Mouse (Mus musculus) myocyte (in vitro differentiated cells): ENCODE results near the gene Cntn4. TPM values are rescaled to one million over a fixed set of nuclear protein-coding genes. Genes with fewer than 3 reads are reported as not detected.

Source experiments
- H3K27me3 ChIP-seq: one replicate; pipeline ENCODE4 v1.6.1; 2011; ENCODE audit not compliant: control insufficient read depth, insufficient read depth, insufficient read length
- H3K36me3 ChIP-seq: one replicate; pipeline ENCODE4 v1.6.1; 2011; ENCODE audit not compliant: control insufficient read depth, insufficient read depth
- H3K4me2 ChIP-seq: one replicate; pipeline ENCODE4 v1.6.1; 2011; ENCODE audit warnings: low read depth, control low read depth
- H3K4me3 ChIP-seq: one replicate; pipeline ENCODE4 v1.5.1; 2011; ENCODE audit warnings: mild to moderate bottlenecking, control low read depth, moderate library complexity
- H3K79me2 ChIP-seq: one replicate; pipeline ENCODE4 v1.6.1; 2011; ENCODE audit not compliant: control insufficient read depth, insufficient read depth
- H3ac ChIP-seq: one replicate; pipeline ENCODE4 v1.6.1; 2011; ENCODE audit not compliant: control insufficient read depth, insufficient read length
- CEBPB ChIP-seq: IDR thresholded peaks from 2 replicates; pipeline ENCODE4 v1.6.1; 2011; ENCODE audit warnings: mild to moderate bottlenecking, moderate library complexity; ENCODE audit not compliant: poor library complexity, insufficient read depth, severe bottlenecking
- E2F4 ChIP-seq: IDR thresholded peaks from one replicate; pipeline ENCODE4 v1.6.1; 2011; ENCODE audit warnings: mild to moderate bottlenecking, control low read depth, moderate library complexity; ENCODE audit not compliant: insufficient read depth
- MAX ChIP-seq: IDR thresholded peaks from one replicate; pipeline ENCODE4 v1.6.1; 2011; ENCODE audit warnings: low read depth, mild to moderate bottlenecking, control low read depth
- MYOD1 ChIP-seq, 3 experiments: IDR thresholded peaks; one replicate each; pipeline ENCODE4 v1.6.1; 2011; ENCODE audit warnings: control low read depth in 2 of 3, low read depth in 2 of 3, mild to moderate bottlenecking in 2 of 3, moderate library complexity in 1 of 3; ENCODE audit not compliant: insufficient read length in 2 of 3, control insufficient read depth in 1 of 3
- MYOG ChIP-seq, 3 experiments: IDR thresholded peaks; one replicate each; pipeline ENCODE4 v1.6.1; 2011; ENCODE audit warnings: control low read depth in 2 of 3, low read depth in 2 of 3, mild to moderate bottlenecking in 2 of 3; ENCODE audit not compliant: insufficient read length in 2 of 3, control insufficient read depth in 1 of 3, insufficient read depth in 1 of 3
- POLR2A ChIP-seq: IDR thresholded peaks from one replicate; pipeline ENCODE4 v1.6.1; 2011; ENCODE audit warnings: low read depth, mild to moderate bottlenecking, control low read depth, moderate library complexity; ENCODE audit not compliant: insufficient read length
- POLR2AphosphoS2 ChIP-seq: IDR thresholded peaks from one replicate; pipeline ENCODE4 v1.6.1; 2011; ENCODE audit warnings: low read depth, control low read depth; ENCODE audit not compliant: insufficient read length
- REST ChIP-seq: IDR thresholded peaks from one replicate; pipeline ENCODE4 v1.6.1; 2011; ENCODE audit warnings: mild to moderate bottlenecking, control low read depth, moderate library complexity; ENCODE audit not compliant: insufficient read depth, insufficient read length
- SRF ChIP-seq: IDR thresholded peaks from one replicate; pipeline ENCODE4 v1.6.1; 2011; ENCODE audit warnings: low read depth; ENCODE audit not compliant: control insufficient read depth, insufficient read length
- TCF12 ChIP-seq: IDR thresholded peaks from one replicate; pipeline ENCODE4 v1.6.1; 2011; ENCODE audit warnings: mild to moderate bottlenecking, control low read depth; ENCODE audit not compliant: poor library complexity, insufficient read depth, severe bottlenecking
- TCF3 ChIP-seq: IDR thresholded peaks from one replicate; pipeline ENCODE4 v1.6.1; 2011; ENCODE audit warnings: low read depth, control low read depth; ENCODE audit not compliant: insufficient read length
- USF1 ChIP-seq: IDR thresholded peaks from one replicate; pipeline ENCODE4 v1.6.1; 2011; ENCODE audit warnings: low read depth, mild to moderate bottlenecking, control low read depth, moderate library complexity
- polyA plus RNA-seq: library from polyadenylated mRNA; unstranded; fragments of >200 nt; fragmentation: generic; extraction: Trizol; gene quantifications from one replicate; pipeline ENCODE4 v1.2.1, GENCODE M21; 2012; ENCODE audit warnings: missing spikeins

The Cntn4 gene
- polyA plus RNA-seq, 1 experiment = not detected

DNA sequence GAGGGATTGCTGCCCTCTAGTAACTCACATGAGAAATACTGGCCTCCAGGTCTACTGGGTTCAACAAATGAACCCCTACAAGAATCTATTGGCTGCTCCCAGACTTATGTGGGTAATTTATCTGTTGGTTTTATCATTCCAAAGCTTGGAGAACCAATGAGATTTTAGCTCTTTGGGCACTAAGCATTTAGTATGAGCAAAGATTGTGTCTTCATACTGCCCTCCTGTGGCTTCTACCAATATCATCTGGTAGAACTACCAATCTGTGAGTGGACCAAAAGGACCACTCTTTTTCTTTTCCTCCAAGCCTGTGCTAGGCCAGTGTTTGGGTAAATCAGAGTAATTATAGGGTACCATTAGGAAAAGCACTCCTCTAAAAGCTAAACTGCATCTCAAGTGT, 866.0 kb downstream of the Cntn4 start:
- Histone ChIP-seq H3ac (no peak overlapping the region), H3K4me3 (no peak overlapping the region), H3K79me2 (no peaks in the 10 kb centered on the region), H3K4me2 (no peak overlapping the region), H3K36me3 (no peaks in the 10 kb centered on the region), H3K27me3 (no peaks in the 10 kb centered on the region)
- no peak for TF ChIP-seq MYOD1 (IDR thresholded peaks at IDR 0.05; ENCODE audit: control insufficient read depth in 1 of 3, insufficient read length in 2 of 3, low read depth in 2 of 3)
- TF ChIP-seq TCF3 = no peak
- TF ChIP-seq CEBPB = no peak
- no peak for TF ChIP-seq SRF
- no peak for TF ChIP-seq REST

- Histone ChIP-seq H3K27me3 (no peaks in the 10 kb centered on the region), H3K36me3 (no peaks in the 10 kb centered on the region), H3K4me3 (no peak overlapping the region), H3K4me2 (no peak overlapping the region), H3K79me2 (no peaks in the 10 kb centered on the region), H3ac (no peak overlapping the region)
- no peak for TF ChIP-seq MYOG (IDR thresholded peaks at IDR 0.05; ENCODE audit: control insufficient read depth in 1 of 3, insufficient read depth in 1 of 3, insufficient read length in 2 of 3, low read depth in 2 of 3)
- TF ChIP-seq TCF3 = no peak
- no peak for TF ChIP-seq USF1
- TF ChIP-seq SRF = no peak
- no peak for TF ChIP-seq TCF12
- TF ChIP-seq MAX = no peak
- no peak for TF ChIP-seq POLR2A
- TF ChIP-seq POLR2AphosphoS2 = no peak
- TF ChIP-seq E2F4 = no peak
- no peak for TF ChIP-seq CEBPB
- no peak for TF ChIP-seq MYOD1 (IDR thresholded peaks at IDR 0.05; ENCODE audit: control insufficient read depth in 1 of 3, insufficient read length in 2 of 3, low read depth in 2 of 3)
- no peak for TF ChIP-seq REST
Observed at GRCm38 (mm10) chr6:106561649-106562048, 884.2 kb downstream of the Cntn4 start.

- no peak for TF ChIP-seq POLR2A
- no peak for TF ChIP-seq USF1
- no peak for TF ChIP-seq MYOD1 (IDR thresholded peaks at IDR 0.05; ENCODE audit: control insufficient read depth in 1 of 3, insufficient read length in 2 of 3, low read depth in 2 of 3)
- no peak for TF ChIP-seq E2F4
- TF ChIP-seq MAX = no peak
- TF ChIP-seq SRF = no peak
- no peak for TF ChIP-seq POLR2AphosphoS2
- TF ChIP-seq REST = no peak
- TF ChIP-seq TCF12 = no peak
- TF ChIP-seq MYOG (IDR thresholded peaks at IDR 0.05; ENCODE audit: control insufficient read depth in 1 of 3, insufficient read depth in 1 of 3, insufficient read length in 2 of 3, low read depth in 2 of 3) = no peak
- no peak for TF ChIP-seq TCF3
- TF ChIP-seq CEBPB = no peak
- Histone ChIP-seq H3K4me2 (no peak overlapping the region), H3K79me2 (no peaks in the 10 kb centered on the region), H3K36me3 (no peaks in the 10 kb centered on the region), H3K27me3 (no peaks in the 10 kb centered on the region), H3ac (no peak overlapping the region), H3K4me3 (no peak overlapping the region)
Observed at GRCm38 (mm10) chr6:106565316-106565715, 887.9 kb downstream of the Cntn4 start.

DNA sequence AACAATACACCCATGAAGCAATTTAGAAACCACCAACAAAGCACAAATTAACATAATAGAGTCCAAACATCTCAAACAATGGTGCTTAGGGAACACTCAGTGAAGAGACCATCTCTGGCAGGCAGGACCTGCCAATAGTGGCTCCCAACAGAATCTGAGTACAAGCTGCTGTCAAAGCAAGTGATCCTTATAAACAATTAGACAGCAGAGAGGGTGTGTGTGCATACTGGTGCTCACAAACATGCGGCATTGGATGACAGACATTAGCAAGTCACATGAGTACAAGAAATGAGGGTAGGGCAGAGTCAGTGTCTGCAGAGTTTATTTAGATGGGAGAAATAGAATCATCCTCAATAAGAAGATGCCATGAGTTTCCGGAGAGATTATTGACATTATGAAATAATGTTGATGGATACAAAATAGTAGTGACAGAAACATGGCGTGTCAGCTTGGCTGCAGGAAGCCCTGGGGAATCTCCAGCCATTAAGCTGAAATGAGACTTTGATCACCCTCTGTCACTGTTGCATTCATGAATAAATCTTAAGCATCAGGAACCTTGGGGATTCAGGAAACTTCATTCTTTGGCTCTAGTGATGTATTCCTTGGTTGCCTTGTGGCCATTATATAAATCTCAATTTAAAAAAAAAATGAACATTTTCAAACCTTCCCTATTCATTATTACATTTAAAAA, 888.5 kb downstream of the Cntn4 start:
- Histone ChIP-seq H3K36me3 (no peaks in the 10 kb centered on the region), H3K27me3 (no peaks in the 10 kb centered on the region), H3K4me3 (no peak overlapping the region), H3K4me2 (no peak overlapping the region), H3ac (no peak overlapping the region), H3K79me2 (no peaks in the 10 kb centered on the region)
- TF ChIP-seq MYOD1 (IDR thresholded peaks at IDR 0.05; ENCODE audit: control insufficient read depth in 1 of 3, insufficient read length in 2 of 3, low read depth in 2 of 3) (no peak), TCF12 (no peak), MYOG (IDR thresholded peaks at IDR 0.05; ENCODE audit: control insufficient read depth in 1 of 3, insufficient read depth in 1 of 3, insufficient read length in 2 of 3, low read depth in 2 of 3) (no peak), POLR2A (no peak), MAX (no peak), SRF (no peak), TCF3 (no peak), CEBPB (no peak), POLR2AphosphoS2 (no peak), USF1 (no peak), REST (no peak), E2F4 (no peak)

GRCm38 (mm10) chr6:106566929-106567621, 889.6 kb downstream of the Cntn4 start:
- Histone ChIP-seq H3K36me3 (no peaks in the 10 kb centered on the region), H3K4me3 (no peak overlapping the region), H3K79me2 (no peaks in the 10 kb centered on the region), H3K27me3 (no peaks in the 10 kb centered on the region), H3ac (no peak overlapping the region), H3K4me2 (no peak overlapping the region)
- TF ChIP-seq CEBPB (no peak), POLR2A (no peak), USF1 (no peak), E2F4 (no peak), SRF (no peak), MYOG (IDR thresholded peaks at IDR 0.05; ENCODE audit: control insufficient read depth in 1 of 3, insufficient read depth in 1 of 3, insufficient read length in 2 of 3, low read depth in 2 of 3) (no peak), MYOD1 (IDR thresholded peaks at IDR 0.05; ENCODE audit: control insufficient read depth in 1 of 3, insufficient read length in 2 of 3, low read depth in 2 of 3) (no peak), TCF12 (no peak), POLR2AphosphoS2 (no peak), MAX (no peak), REST (no peak), TCF3 (no peak)
